Mouse (Mus musculus): ENCODE results near the gene Snx29. TPM values are rescaled to one million over a fixed set of nuclear protein-coding genes. Genes with fewer than 3 reads are reported as not detected.

The Snx29 gene
- polyA plus RNA-seq, 1 experiment from 2014 or later: 4.4 TPM

Other genes starting within 250 kb of the Snx29 start
- gene Txndc11, start 188.3 kb upstream of the Snx29 start, polyA plus RNA-seq (2015; fragmentation: Nextera tagmentation; extraction: Ambion mirVana): 17.2 and 17.8 TPM in 2 replicates
- 27.1 and 36.3 TPM in 2 replicates for gene Zc3h7a, start 146.5 kb upstream of the Snx29 start, polyA plus RNA-seq (2015; fragmentation: Nextera tagmentation; extraction: Ambion mirVana)
- gene Rsl1d1, start 119.6 kb upstream of the Snx29 start, polyA plus RNA-seq (2015; fragmentation: Nextera tagmentation; extraction: Ambion mirVana): 161 and 200 TPM in 2 replicates
- 61.0 and 67.3 TPM in 2 replicates for gene Gspt1, start 68.6 kb upstream of the Snx29 start, polyA plus RNA-seq (2015; fragmentation: Nextera tagmentation; extraction: Ambion mirVana)
- not detected in 2 replicates for gene Tnfrsf17, start 9.1 kb upstream of the Snx29 start, polyA plus RNA-seq (2015; fragmentation: Nextera tagmentation; extraction: Ambion mirVana)